Mouse (Mus musculus): ENCODE data around the gene Pnkd. TPM values are rescaled to one million over a fixed set of nuclear protein-coding genes. Genes with fewer than 3 reads are reported as not detected.

Pnkd gene
- polyA plus RNA-seq, 1 experiment, result 50.1 TPM

- 91% methylated on average over 9 of the region's 9 CpGs for WGBS
- peaks cover 4% of the 10 kb centered on the region for H3K4me1 ChIP-seq (replicated peaks; ENCODE audit: control insufficient read depth, insufficient read depth, low read length)
- no peak for DNase-seq
- H3K27me3 ChIP-seq (ENCODE audit: control insufficient read depth, insufficient read depth, low read length), result no peaks in the 10 kb centered on the region
- no peaks in the 10 kb centered on the region for H3K36me3 ChIP-seq (ENCODE audit: control insufficient read depth, insufficient read depth, low read length)
- H3K4me3 ChIP-seq (ENCODE audit: control insufficient read depth, insufficient read depth, low read length), result no peak overlapping the region
- H3K27ac ChIP-seq (ENCODE audit: control insufficient read depth, insufficient read depth, low read length), result no peak overlapping the region
- TF ChIP-seq CTCF (IDR thresholded peaks at IDR 0.05; ENCODE audit: borderline replicate concordance, control insufficient read depth, extremely low read depth, insufficient read depth, low read length, poor library complexity) (no peak), POLR2A (IDR thresholded peaks at IDR 0.05; ENCODE audit: control insufficient read depth, extremely low read depth, insufficient read depth, low read length, poor library complexity) (no peak)
Observed at GRCm38 (mm10) chr1:74289248-74289647, 4.5 kb downstream of the Pnkd start.

GRCm38 (mm10) chr1:74289740-74290139, 5.0 kb downstream of the Pnkd start:
- Histone ChIP-seq H3K36me3 (ENCODE audit: control insufficient read depth, insufficient read depth, low read length) (no peaks in the 10 kb centered on the region), H3K4me1 (replicated peaks; ENCODE audit: control insufficient read depth, insufficient read depth, low read length) (peaks cover 4% of the 10 kb centered on the region), H3K27ac (ENCODE audit: control insufficient read depth, insufficient read depth, low read length) (no peak overlapping the region)

GRCm38 (mm10) chr1:74290141-74290540, 5.4 kb downstream of the Pnkd start:
- H3K4me1 ChIP-seq (replicated peaks; ENCODE audit: control insufficient read depth, insufficient read depth, low read length), result peaks cover 4% of the 10 kb centered on the region
- no peak overlapping the region for H3K27ac ChIP-seq (ENCODE audit: control insufficient read depth, insufficient read depth, low read length)
- WGBS, result 95% methylated on average over 5 of the region's 5 CpGs
- no peaks in the 10 kb centered on the region for H3K36me3 ChIP-seq (ENCODE audit: control insufficient read depth, insufficient read depth, low read length)
- H3K27me3 ChIP-seq (ENCODE audit: control insufficient read depth, insufficient read depth, low read length), result no peaks in the 10 kb centered on the region
- TF ChIP-seq POLR2A (IDR thresholded peaks at IDR 0.05; ENCODE audit: control insufficient read depth, extremely low read depth, insufficient read depth, low read length, poor library complexity), result no peak
- no peak for TF ChIP-seq CTCF (IDR thresholded peaks at IDR 0.05; ENCODE audit: borderline replicate concordance, control insufficient read depth, extremely low read depth, insufficient read depth, low read length, poor library complexity)
- H3K4me3 ChIP-seq (ENCODE audit: control insufficient read depth, insufficient read depth, low read length), result no peak overlapping the region
- DNase-seq, result no peak

More at GRCm38 (mm10) chr1:74289740-74290139, 5.0 kb downstream of the Pnkd start:
- H3K27me3 ChIP-seq (ENCODE audit: control insufficient read depth, insufficient read depth, low read length), result no peaks in the 10 kb centered on the region
- WGBS, result 93% methylated on average over 2 of the region's 2 CpGs
- no peak overlapping the region for H3K4me3 ChIP-seq (ENCODE audit: control insufficient read depth, insufficient read depth, low read length)
- TF ChIP-seq POLR2A (IDR thresholded peaks at IDR 0.05; ENCODE audit: control insufficient read depth, extremely low read depth, insufficient read depth, low read length, poor library complexity), result no peak
- TF ChIP-seq CTCF (IDR thresholded peaks at IDR 0.05; ENCODE audit: borderline replicate concordance, control insufficient read depth, extremely low read depth, insufficient read depth, low read length, poor library complexity), result no peak
- DNase-seq, result no peak

- Histone ChIP-seq H3K27ac (ENCODE audit: control insufficient read depth, insufficient read depth, low read length) (no peak overlapping the region), H3K4me1 (replicated peaks; ENCODE audit: control insufficient read depth, insufficient read depth, low read length) (0 out of 2 replicates have a peak, but pooled peaks cover 4% of the 10 kb centered on the region), H3K4me3 (ENCODE audit: control insufficient read depth, insufficient read depth, low read length) (no peak overlapping the region), H3K27me3 (ENCODE audit: control insufficient read depth, insufficient read depth, low read length) (no peaks in the 10 kb centered on the region), H3K36me3 (ENCODE audit: control insufficient read depth, insufficient read depth, low read length) (no peaks in the 10 kb centered on the region)
- DNase-seq, result no peak
- TF ChIP-seq POLR2A (IDR thresholded peaks at IDR 0.05; ENCODE audit: control insufficient read depth, extremely low read depth, insufficient read depth, low read length, poor library complexity) (no peak), CTCF (IDR thresholded peaks at IDR 0.05; ENCODE audit: borderline replicate concordance, control insufficient read depth, extremely low read depth, insufficient read depth, low read length, poor library complexity) (no peak)
- 96% methylated on average over 11 of the region's 11 CpGs for WGBS
Observed at GRCm38 (mm10) chr1:74292331-74293020, 7.7 kb downstream of the Pnkd start.

GRCm38 (mm10) chr1:74293306-74293960, 8.7 kb downstream of the Pnkd start:
- TF ChIP-seq CTCF (IDR thresholded peaks at IDR 0.05; ENCODE audit: borderline replicate concordance, control insufficient read depth, extremely low read depth, insufficient read depth, low read length, poor library complexity) (no peak), POLR2A (IDR thresholded peaks at IDR 0.05; ENCODE audit: control insufficient read depth, extremely low read depth, insufficient read depth, low read length, poor library complexity) (no peak)
- no peak for DNase-seq
- H3K36me3 ChIP-seq (ENCODE audit: control insufficient read depth, insufficient read depth, low read length), result no peaks in the 10 kb centered on the region
- H3K4me3 ChIP-seq (ENCODE audit: control insufficient read depth, insufficient read depth, low read length), result no peak overlapping the region
- 0 out of 2 replicates have a peak, but pooled peaks cover 4% of the 10 kb centered on the region for H3K4me1 ChIP-seq (replicated peaks; ENCODE audit: control insufficient read depth, insufficient read depth, low read length)
- no peaks in the 10 kb centered on the region for H3K27me3 ChIP-seq (ENCODE audit: control insufficient read depth, insufficient read depth, low read length)
- 94% methylated on average over 8 of the region's 8 CpGs for WGBS
- no peak overlapping the region for H3K27ac ChIP-seq (ENCODE audit: control insufficient read depth, insufficient read depth, low read length)

- 98% methylated on average over 3 of the region's 3 CpGs for WGBS
- Histone ChIP-seq H3K36me3 (ENCODE audit: control insufficient read depth, insufficient read depth, low read length) (no peaks in the 10 kb centered on the region), H3K4me1 (replicated peaks; ENCODE audit: control insufficient read depth, insufficient read depth, low read length) (0 out of 2 replicates have a peak, but pooled peaks cover 4% of the 10 kb centered on the region), H3K27ac (ENCODE audit: control insufficient read depth, insufficient read depth, low read length) (no peak overlapping the region), H3K4me3 (ENCODE audit: control insufficient read depth, insufficient read depth, low read length) (no peak overlapping the region), H3K27me3 (ENCODE audit: control insufficient read depth, insufficient read depth, low read length) (no peaks in the 10 kb centered on the region)
- TF ChIP-seq POLR2A (IDR thresholded peaks at IDR 0.05; ENCODE audit: control insufficient read depth, extremely low read depth, insufficient read depth, low read length, poor library complexity) (no peak), CTCF (IDR thresholded peaks at IDR 0.05; ENCODE audit: borderline replicate concordance, control insufficient read depth, extremely low read depth, insufficient read depth, low read length, poor library complexity) (no peak)
- DNase-seq, result no peak
Observed at GRCm38 (mm10) chr1:74294090-74294643, 9.4 kb downstream of the Pnkd start.

Measured in thymus, adult 2 months (tissue).